Mouse (Mus musculus): ENCODE measurements around the gene Anp32a. TPM values are rescaled to one million over a fixed set of nuclear protein-coding genes. Genes with fewer than 3 reads are reported as not detected.
A peak's percentile ranks its signal among the peaks of the same experiment; 100 is the strongest.

The Anp32a gene
- polyA plus RNA-seq, 1 experiment from 2014 or later: 130 TPM

DNA sequence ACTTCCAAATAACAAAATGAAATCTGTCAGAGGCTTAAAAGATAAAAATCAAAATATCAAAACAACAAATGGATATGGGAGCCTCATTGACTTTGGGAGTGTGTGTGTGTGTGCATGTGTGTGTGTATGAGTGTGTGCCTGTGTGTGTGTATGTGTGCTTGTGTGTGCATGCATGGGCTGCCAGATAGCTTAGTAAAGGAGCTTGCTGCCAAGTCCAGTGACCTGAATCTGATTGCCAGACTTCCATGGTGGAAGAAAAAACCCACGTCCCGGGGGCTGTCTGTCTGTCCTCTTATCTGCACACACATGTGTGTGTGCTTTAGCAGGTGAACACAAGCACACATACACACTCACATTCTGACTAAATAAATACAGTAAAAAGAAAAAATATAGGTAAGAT lies 52.4 kb downstream of the Anp32a start:
- Histone ChIP-seq H3K9me3 (no peaks in the 10 kb centered on the region), H3K9ac (no peak overlapping the region), H3K36me3 (no peaks in the 10 kb centered on the region), H3K4me3 (no peak overlapping the region), H3K27ac (replicated peaks) (no peak overlapping the region), H3K27me3 (no peaks in the 10 kb centered on the region), H3K4me1 (replicated peaks) (no peaks in the 10 kb centered on the region), H3K4me2 (no peak overlapping the region)
- WGBS: 82% methylated on average over 2 of the region's 2 CpGs
- no peak for ATAC-seq (ENCODE audit: low read depth)

DNA sequence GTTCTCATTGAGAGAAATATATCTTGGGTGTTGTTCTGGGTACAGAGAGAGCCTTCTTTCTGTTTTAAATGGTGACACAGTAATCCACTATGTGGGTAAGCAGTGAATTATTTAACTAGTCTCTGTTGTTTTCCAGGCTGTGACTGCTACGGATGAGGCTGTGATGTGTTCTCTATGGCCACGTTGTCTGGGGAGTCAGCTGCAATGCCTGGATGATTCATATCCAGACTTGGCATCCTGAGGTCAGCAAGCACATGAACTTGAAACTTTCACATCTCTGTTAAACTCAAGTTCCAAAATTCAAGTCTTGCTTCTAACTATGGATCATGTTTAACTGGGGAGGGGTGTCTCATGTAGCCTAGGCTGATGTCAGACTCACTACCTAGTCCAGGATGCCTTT lies 53.1 kb downstream of the Anp32a start:
- no peak overlapping the region for H3K9ac ChIP-seq
- no peak for ATAC-seq (ENCODE audit: low read depth)
- H3K4me1 ChIP-seq (replicated peaks): no peaks in the 10 kb centered on the region
- no peaks in the 10 kb centered on the region for H3K36me3 ChIP-seq
- H3K27me3 ChIP-seq: no peaks in the 10 kb centered on the region
- H3K4me3 ChIP-seq: no peak overlapping the region
- H3K9me3 ChIP-seq: no peaks in the 10 kb centered on the region
- H3K27ac ChIP-seq (replicated peaks): no peak overlapping the region
- no peak overlapping the region for H3K4me2 ChIP-seq
- 40% methylated on average over 2 of the region's 2 CpGs for WGBS

DNA sequence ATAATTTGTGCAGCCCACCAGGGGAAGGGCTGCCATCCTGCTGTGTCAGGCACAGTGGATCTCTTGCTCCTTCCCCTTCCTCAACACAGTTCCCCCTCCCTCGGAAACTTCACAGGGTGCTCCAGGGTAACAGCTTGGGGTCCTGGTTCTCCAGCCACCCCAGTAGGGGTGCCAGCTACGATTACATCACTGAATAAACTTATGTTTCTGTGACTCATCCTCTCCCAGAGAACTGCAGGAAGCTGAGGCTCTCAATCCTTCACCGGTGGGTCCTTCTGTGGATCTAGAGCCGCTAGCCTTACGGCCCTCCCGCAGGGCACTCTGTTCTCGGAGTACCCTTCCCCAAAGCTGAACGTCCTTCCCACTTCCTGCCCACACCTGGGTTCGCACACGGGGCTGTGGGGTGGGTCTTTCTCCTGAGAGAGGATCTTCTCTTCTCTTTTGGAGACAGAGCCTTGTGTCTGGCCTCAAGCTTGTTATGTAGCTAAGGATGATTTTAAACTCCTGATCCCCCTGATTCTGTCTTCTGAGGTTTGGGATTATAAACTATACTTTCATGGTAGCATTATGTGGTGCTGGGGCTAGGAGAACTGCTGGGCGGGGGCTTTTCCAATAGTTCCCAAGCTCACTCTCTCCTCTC lies 59.6 kb downstream of the Anp32a start:
- ATAC-seq (ENCODE audit: low read depth): no peak
- Histone ChIP-seq H3K4me2 (no peak overlapping the region), H3K27me3 (no peaks in the 10 kb centered on the region), H3K4me3 (no peak overlapping the region), H3K9ac (no peak overlapping the region), H3K4me1 (replicated peaks) (peaks cover 7% of the 10 kb centered on the region), H3K36me3 (no peaks in the 10 kb centered on the region), H3K27ac (replicated peaks) (no peak overlapping the region), H3K9me3 (no peaks in the 10 kb centered on the region)
- 66% methylated on average over 11 of the region's 11 CpGs for WGBS

DNA sequence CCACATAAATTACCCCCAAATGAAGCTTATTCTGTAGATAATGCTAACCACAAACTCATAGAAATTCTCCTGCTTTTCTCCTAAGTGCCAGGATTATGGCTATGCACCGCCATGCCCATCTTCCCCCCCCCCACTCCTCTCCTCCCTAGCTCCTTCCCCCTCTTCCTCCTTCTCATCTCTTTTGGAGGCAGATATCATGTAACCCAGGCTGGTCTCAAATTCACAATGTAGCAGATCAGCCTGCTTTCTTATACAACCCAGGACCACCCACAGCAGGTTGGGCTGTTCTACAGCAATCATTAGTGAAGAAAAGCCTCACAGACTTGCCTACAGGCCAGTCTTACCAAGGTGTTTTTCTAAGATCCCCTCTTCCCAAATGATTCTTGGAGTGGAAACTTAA lies 60.5 kb downstream of the Anp32a start:
- H3K9me3 ChIP-seq: no peaks in the 10 kb centered on the region
- H3K4me3 ChIP-seq: no peak overlapping the region
- H3K27me3 ChIP-seq: no peaks in the 10 kb centered on the region
- no peaks in the 10 kb centered on the region for H3K36me3 ChIP-seq
- ATAC-seq (ENCODE audit: low read depth): no peak
- 94% methylated on average over 1 of the region's 1 CpGs for WGBS
- H3K4me2 ChIP-seq: no peak overlapping the region
- peaks cover 7% of the 10 kb centered on the region for H3K4me1 ChIP-seq (replicated peaks)
- no peak overlapping the region for H3K27ac ChIP-seq (replicated peaks)
- H3K9ac ChIP-seq: no peak overlapping the region

DNA sequence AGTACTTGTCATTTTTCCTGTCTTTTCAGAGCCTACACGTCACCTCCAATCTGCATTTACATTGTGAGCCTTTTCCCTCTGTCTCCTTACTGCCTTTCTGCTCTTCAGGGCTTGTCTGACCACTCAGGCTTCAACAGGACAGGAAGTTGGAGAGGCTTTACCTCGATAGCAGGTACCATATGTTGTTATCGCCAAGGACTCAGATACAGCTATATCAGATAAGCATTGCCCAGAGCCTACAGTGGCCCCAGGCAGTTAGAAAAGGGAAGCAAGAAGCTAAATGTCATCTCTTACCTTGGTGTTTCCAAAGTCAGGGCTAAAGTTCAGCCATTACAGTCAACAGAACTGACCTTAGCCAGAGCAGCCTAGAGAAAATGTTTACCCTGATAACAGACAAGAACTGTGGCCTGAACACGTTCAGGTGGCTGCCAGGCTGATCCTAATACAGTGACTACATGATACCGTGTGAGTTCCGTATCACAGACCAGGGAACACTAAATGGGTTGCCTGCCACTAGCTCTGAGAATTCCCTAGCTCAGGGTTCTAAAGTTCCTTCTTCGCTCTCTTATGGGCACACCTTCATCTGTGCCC lies 65.4 kb downstream of the Anp32a start:
- H3K4me2 ChIP-seq: no peak overlapping the region
- no peak for ATAC-seq (ENCODE audit: low read depth)
- 87% methylated on average over 7 of the region's 7 CpGs for WGBS
- H3K9ac ChIP-seq: no peak overlapping the region
- H3K36me3 ChIP-seq: no peaks in the 10 kb centered on the region
- no peaks in the 10 kb centered on the region for H3K4me1 ChIP-seq (replicated peaks)
- no peak overlapping the region for H3K27ac ChIP-seq (replicated peaks)
- H3K4me3 ChIP-seq: no peak overlapping the region
- no peaks in the 10 kb centered on the region for H3K9me3 ChIP-seq
- no peaks in the 10 kb centered on the region for H3K27me3 ChIP-seq

DNA sequence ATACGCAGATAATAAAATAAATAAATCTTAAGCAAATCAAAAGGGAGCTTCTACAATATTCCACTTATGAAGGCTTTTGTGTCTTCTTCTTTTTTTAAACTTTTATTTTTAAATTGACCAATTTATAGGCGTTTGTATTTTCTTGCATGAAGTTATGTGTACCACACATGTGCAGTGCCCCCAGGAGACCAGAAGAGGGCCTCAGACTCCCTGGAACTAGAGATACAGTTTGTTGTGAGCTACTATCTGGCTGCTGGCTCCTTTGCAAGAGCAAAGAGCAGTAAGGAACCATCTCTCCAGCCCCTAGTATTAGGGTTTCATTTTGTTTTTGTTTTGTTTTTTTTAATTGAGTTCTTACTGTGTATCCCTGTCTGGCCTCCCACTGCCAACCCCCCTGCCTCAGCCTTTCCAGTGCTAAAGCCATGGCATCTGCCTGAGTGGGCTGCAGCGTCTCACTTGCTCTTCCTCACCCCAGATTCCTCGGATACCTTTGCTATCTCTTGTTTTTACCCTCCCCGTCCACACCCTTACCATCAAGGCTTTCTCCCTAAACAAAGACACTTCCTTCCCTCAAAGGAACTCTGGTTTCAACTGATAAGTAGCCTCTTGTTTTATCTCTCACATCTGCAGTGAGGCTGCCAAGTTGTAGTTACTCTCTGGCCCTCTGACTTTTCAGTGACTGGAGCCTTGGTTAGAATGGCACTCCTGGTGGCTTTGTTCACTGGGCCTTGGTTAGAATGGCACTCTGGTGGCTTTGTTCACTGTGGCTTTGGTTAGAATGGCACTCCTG lies 66.5 kb downstream of the Anp32a start:
- Histone ChIP-seq H3K4me1 (replicated peaks) (no peaks in the 10 kb centered on the region), H3K27me3 (no peaks in the 10 kb centered on the region), H3K36me3 (no peaks in the 10 kb centered on the region), H3K4me3 (no peak overlapping the region), H3K9ac (no peak overlapping the region), H3K9me3 (no peaks in the 10 kb centered on the region), H3K27ac (replicated peaks) (no peak overlapping the region), H3K4me2 (no peak overlapping the region)
- WGBS: 84% methylated on average over 5 of the region's 5 CpGs
- ATAC-seq (ENCODE audit: low read depth): no peak

DNA sequence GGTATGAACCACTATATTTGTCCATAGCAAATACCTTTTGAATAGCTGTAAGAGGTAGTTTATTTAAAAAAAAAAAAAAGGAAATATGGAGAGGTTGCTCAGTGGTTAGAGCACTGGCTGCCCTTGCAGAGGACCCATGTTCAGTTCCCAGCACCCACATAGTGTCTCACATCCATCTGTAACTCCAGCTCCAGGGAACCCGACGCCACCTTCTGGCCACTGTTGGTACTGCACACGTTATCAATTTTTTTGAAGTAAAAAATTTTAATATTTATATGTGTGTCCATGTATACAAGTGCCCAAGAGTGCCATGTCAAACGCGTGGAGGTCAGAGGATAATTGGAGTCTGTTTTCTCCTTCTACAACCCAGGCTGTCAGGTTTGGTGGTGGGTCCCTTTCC lies 77.6 kb downstream of the Anp32a start:
- Histone ChIP-seq H3K4me3 (no peak overlapping the region), H3K9me3 (0 out of 2 replicates have a peak, but pooled peaks cover 4% of the 10 kb centered on the region), H3K9ac (no peak overlapping the region), H3K27me3 (no peaks in the 10 kb centered on the region), H3K4me1 (replicated peaks) (peaks cover 28% of the 10 kb centered on the region), H3K27ac (replicated peaks) (no peak overlapping the region), H3K4me2 (no peak overlapping the region), H3K36me3 (peaks cover 33% of the 10 kb centered on the region)
- no peak for ATAC-seq (ENCODE audit: low read depth)
- WGBS: 66% methylated on average over 5 of the region's 5 CpGs

DNA sequence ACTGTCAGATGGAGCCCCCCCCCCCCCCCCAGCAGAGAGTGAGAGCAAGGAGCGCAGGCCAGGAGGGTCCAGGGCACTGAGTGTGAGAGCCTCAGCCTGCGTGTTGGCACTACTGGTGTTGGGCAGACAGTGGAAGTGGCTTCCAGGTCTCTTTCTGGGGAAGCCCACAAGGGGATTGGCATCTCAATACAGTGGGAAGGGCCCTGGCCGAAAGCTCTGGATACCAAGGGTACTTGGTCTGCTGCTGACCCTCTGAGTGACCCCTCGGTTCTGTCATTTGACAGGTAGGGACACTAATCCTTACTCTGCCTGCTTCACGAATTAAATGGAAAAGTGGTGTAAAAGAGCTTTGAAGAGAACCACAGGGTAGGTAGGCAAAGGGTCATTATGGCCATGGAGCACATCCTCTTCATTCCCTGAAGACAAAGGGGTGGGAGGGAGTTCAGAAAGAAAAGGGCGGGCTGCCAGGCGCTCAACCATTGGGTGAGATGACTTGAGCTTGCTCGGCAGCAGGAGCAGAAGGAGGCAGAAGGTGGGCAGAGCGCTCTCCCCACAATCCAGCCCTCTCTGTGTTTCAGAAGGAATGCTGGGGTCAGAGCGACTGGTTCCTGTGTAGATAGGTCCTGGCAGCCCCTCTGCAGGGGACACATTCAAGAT lies 79.3 kb downstream of the Anp32a start:
- Histone ChIP-seq H3K27ac (replicated peaks) (no peak overlapping the region), H3K4me1 (replicated peaks) (peaks cover 24% of the 10 kb centered on the region), H3K9me3 (0 out of 2 replicates have a peak, but pooled peaks cover 4% of the 10 kb centered on the region), H3K4me2 (no peak overlapping the region; the same call in 1 of the 2 replicates), H3K9ac (peak overlapping the region; percentile 50), H3K36me3 (peaks cover 50% of the 10 kb centered on the region), H3K4me3 (no peak overlapping the region), H3K27me3 (no peaks in the 10 kb centered on the region)
- ATAC-seq (ENCODE audit: low read depth): peak; percentile 16; the same call in 1 of the 2 replicates
- WGBS: 32% methylated on average over 10 of the region's 10 CpGs

DNA sequence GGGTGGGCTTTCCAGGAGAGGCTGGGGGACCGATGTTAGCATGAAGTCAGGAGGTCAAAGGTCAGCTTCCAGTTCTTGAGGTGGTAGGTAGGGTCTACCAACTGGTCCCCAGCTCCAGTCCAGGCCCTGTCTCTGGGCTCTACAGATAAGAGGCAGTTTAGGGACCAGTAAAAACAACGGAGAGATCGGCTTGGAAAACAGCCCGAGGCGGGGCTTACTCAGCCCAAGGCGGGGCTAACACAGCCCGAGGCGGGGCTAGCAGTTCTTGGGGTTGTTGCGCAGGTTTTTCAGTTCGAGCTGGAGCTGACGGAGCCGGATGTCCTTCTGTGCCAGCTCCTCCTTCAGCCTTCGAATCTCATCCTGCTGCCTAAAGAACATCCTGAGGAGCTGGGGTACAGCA lies 79.9 kb downstream of the Anp32a start:
- peaks cover 23% of the 10 kb centered on the region for H3K4me1 ChIP-seq (replicated peaks)
- H3K4me2 ChIP-seq: peak overlapping the region; percentile 18
- no peaks in the 10 kb centered on the region for H3K27me3 ChIP-seq
- peaks cover 55% of the 10 kb centered on the region for H3K36me3 ChIP-seq
- H3K9me3 ChIP-seq: 0 out of 2 replicates have a peak, but pooled peaks cover 4% of the 10 kb centered on the region
- H3K9ac ChIP-seq: peak overlapping the region; percentile 50
- no peak overlapping the region for H3K4me3 ChIP-seq
- 5% methylated on average over 13 of the region's 13 CpGs for WGBS
- no peak overlapping the region for H3K27ac ChIP-seq (replicated peaks)
- ATAC-seq (ENCODE audit: low read depth): peak; percentile 33; the same call in 1 of the 2 replicates

DNA sequence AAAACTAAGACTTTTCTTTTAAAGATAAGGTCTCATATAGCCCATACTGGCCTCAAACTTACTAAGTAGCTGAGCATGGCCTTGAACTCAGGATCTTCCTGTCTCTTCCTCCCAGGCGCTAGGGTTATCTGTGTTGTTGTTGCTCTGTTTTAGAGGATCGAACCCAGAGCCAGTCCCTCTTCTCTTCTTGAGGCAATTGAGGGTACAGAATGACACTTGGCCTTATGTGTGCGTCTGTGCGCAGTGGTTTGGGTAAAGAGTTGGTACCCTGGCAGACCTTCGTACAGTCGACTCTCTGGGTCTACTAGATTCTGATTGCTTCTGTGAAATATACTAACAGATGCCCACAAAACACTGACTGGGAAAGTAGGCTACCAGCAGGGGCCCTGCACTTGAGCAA lies 80.8 kb downstream of the Anp32a start:
- Histone ChIP-seq H3K4me3 (no peak overlapping the region), H3K27me3 (no peaks in the 10 kb centered on the region), H3K4me1 (replicated peaks) (peaks cover 16% of the 10 kb centered on the region), H3K9me3 (0 out of 2 replicates have a peak, but pooled peaks cover 4% of the 10 kb centered on the region), H3K4me2 (no peak overlapping the region), H3K9ac (no peak overlapping the region), H3K36me3 (peaks cover 64% of the 10 kb centered on the region), H3K27ac (replicated peaks) (no peak overlapping the region)
- ATAC-seq (ENCODE audit: low read depth): no peak
- whole genome bisulfite sequencing: 95% methylated on average over 6 of the region's 6 CpGs

DNA sequence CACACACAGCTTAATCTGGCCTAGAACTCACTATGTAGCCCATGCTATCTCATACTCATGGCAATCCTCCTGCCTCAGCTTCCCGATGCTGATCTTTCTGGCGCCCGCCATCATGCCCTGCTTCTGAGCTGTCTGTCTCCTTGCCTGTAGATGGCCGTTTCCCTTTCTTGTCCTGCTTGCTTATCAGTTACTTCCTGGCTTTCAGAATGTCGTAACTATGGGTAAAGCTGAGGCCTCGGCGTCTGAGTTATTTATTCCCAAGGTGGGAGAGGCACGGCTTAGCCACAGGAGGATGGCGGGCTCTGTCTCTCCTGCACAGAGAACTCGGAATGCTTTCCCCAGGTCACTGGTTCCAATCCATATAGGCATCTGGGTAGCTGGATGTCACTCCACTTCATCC lies 81.8 kb downstream of the Anp32a start:
- Histone ChIP-seq H3K4me2 (no peak overlapping the region), H3K27ac (replicated peaks) (no peak overlapping the region), H3K36me3 (peaks cover 74% of the 10 kb centered on the region), H3K9me3 (0 out of 2 replicates have a peak, but pooled peaks cover 4% of the 10 kb centered on the region), H3K27me3 (no peaks in the 10 kb centered on the region), H3K4me3 (no peak overlapping the region), H3K9ac (no peak overlapping the region), H3K4me1 (replicated peaks) (peaks cover 14% of the 10 kb centered on the region)
- ATAC-seq (ENCODE audit: low read depth): no peak
- 92% methylated on average over 10 of the region's 10 CpGs for WGBS

DNA sequence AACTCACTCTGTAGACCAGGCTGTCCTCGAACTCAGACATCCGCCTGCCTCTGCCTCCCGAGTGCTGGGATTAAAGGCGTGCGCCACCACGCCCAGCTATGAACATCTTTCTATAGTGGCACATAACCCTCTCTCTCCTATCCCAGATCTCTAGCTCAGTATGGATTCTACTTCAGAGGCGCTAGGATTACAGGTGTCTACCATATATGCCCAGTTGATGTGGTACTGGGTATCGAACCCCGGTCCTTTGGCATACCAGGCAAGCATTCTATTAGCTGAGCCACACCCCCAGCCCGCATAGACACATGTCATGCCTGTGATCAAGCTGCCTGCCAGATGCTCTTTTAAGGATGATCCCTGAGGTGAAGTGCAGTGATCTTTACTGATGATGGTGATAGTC lies 82.8 kb downstream of the Anp32a start:
- Histone ChIP-seq H3K27me3 (no peaks in the 10 kb centered on the region), H3K4me1 (replicated peaks) (peaks cover 14% of the 10 kb centered on the region), H3K4me3 (no peak overlapping the region), H3K9me3 (0 out of 2 replicates have a peak, but pooled peaks cover under 1% of the 10 kb centered on the region), H3K4me2 (no peak overlapping the region), H3K9ac (no peak overlapping the region), H3K36me3 (peaks cover 80% of the 10 kb centered on the region), H3K27ac (replicated peaks) (no peak overlapping the region)
- ATAC-seq (ENCODE audit: low read depth): no peak
- WGBS: 94% methylated on average over 10 of the region's 10 CpGs
